Mouse (Mus musculus): ENCODE measurements around the gene Thap11. TPM values are rescaled to one million over a fixed set of nuclear protein-coding genes. Genes with fewer than 3 reads are reported as not detected.

Thap11 gene
- polyA plus RNA-seq, 1 experiment from 2014 or later, result 96.3 TPM

DNA sequence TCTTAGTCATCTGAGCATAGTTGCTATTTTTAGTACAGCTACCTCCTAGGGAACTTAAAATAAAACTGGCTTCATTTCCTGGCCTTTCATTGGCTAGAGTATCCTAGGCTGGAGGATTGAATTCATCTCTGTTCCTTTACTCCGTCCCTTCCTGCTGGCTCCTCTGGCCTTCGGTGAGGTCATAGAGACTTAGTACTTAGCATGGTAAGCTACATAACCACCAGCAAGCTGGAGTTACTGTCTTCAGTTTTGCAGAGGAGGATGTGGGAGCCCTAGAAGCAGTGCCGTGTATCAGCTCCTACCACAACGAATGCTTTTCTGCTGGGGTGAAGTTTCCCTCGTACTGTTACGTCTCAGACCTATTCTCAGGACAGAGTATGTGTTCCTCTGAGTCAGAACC lies 19.4 kb downstream of the Thap11 start:
- H3K4me1 ChIP-seq (replicated peaks), result no peaks in the 10 kb centered on the region
- H3K4me2 ChIP-seq, result no peak overlapping the region
- no peak overlapping the region for H3K9ac ChIP-seq (replicated peaks)
- no peaks in the 10 kb centered on the region for H3K27me3 ChIP-seq
- 92% methylated on average over 6 of the region's 6 CpGs for WGBS
- H3K36me3 ChIP-seq, result peaks cover 92% of the 10 kb centered on the region
- ATAC-seq (ENCODE audit: insufficient number of reproducible peaks, insufficient read depth, low FRiP score, low TSS enrichment, low read depth), result no peak
- no peaks in the 10 kb centered on the region for H3K9me3 ChIP-seq
- no peak overlapping the region for H3K4me3 ChIP-seq (replicated peaks)
- H3K27ac ChIP-seq, result no peak overlapping the region

DNA sequence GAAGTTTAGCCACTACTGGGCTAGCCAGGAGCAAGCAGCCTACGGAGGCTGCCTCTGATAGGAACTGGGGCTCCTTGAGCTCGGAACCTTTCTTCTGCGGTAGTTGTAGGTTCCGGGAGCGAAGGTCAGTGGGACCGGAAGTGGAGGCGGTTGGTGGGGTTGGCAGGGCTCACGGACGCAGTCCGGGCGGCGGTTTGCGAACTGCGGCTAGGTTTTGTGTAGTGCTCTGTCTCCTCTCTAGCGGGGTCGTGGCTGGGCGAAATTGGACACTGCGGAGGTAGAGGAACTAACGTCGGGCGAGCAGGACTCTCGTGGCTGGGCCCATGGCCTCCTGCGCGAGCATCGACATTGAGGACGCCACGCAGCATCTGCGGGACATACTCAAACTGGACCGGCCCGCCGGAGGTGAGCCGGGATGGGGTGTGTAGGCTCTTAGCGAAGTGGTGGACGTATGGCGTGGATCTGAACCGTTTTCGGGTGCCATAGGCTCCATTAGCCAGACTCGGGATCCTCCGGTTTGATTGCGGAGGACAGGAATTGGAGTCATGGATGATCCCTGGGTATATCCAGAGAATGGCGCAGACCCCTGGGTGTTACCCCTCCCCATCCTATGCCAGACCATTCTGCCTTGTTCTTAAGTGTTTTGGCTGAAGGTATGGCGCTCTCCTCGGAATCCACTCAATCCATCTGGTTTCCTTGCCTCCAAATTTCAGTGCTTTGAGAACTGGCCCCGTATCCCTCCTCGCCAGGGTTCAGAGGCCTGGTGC lies 26.0 kb downstream of the Thap11 start, which contains the start of gene Edc4:
Edc4 (plus strand) TSS at position 128 of the 767 bp plus-strand sequence.
- peak; percentile 83 for ATAC-seq (ENCODE audit: insufficient number of reproducible peaks, insufficient read depth, low FRiP score, low TSS enrichment, low read depth)
- H3K27me3 ChIP-seq, result no peaks in the 10 kb centered on the region
- H3K9me3 ChIP-seq, result no peaks in the 10 kb centered on the region
- H3K36me3 ChIP-seq, result peaks cover 56% of the 10 kb centered on the region
- H3K9ac ChIP-seq (replicated peaks), result peak within 1 kb of the TSS; percentile 88
- peak within 1 kb of the TSS; percentile 78 for H3K4me2 ChIP-seq
- under 1% methylated on average over 45 of the region's 45 CpGs for WGBS
- H3K4me3 ChIP-seq (replicated peaks), result peak within 1 kb of the TSS; percentile 91
- H3K27ac ChIP-seq, result peak within 1 kb of the TSS; percentile 67
- peaks cover 27% of the 10 kb centered on the region for H3K4me1 ChIP-seq (replicated peaks)

DNA sequence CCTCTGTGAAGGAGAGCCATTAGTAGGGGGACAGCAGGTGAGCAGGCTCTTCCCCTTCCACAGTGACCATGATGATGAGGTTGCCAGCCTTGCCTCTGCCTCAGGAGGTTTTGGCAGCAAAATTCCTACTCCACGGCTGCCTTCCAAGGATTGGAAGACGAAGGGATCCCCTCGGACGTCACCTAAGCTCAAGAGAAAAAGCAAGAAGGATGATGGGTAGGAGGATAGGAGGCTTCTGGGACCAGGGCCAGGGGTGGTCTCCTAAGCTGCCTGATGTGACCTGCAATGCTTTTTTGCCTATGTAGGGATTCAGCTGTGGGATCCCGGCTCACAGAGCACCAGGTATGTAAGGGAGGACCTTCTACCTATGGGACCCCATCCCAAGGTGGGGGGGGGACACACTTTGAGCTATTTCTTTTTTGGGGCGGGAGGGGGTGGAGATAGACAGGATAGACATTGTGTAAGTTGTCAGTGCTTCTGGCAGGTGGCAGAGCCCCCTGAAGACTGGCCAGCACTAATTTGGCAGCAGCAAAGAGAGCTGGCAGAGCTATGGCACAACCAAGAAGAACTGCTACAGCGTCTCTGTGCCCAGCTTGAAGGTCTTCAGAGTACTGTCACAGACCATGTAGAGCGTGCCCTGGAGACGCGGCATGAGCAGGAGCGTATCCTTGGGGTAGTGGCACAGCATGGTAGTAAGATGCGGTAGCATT lies 35.0 kb downstream of the Thap11 start:
- H3K27me3 ChIP-seq, result no peaks in the 10 kb centered on the region
- H3K4me1 ChIP-seq (replicated peaks), result peaks cover 7% of the 10 kb centered on the region
- 94% methylated on average over 12 of the region's 12 CpGs for WGBS
- no peak overlapping the region for H3K4me2 ChIP-seq
- no peak overlapping the region for H3K27ac ChIP-seq
- H3K4me3 ChIP-seq (replicated peaks), result no peak overlapping the region
- ATAC-seq (ENCODE audit: insufficient number of reproducible peaks, insufficient read depth, low FRiP score, low TSS enrichment, low read depth), result no peak
- H3K36me3 ChIP-seq, result peaks cover 95% of the 10 kb centered on the region
- no peaks in the 10 kb centered on the region for H3K9me3 ChIP-seq
- no peak overlapping the region for H3K9ac ChIP-seq (replicated peaks)

DNA sequence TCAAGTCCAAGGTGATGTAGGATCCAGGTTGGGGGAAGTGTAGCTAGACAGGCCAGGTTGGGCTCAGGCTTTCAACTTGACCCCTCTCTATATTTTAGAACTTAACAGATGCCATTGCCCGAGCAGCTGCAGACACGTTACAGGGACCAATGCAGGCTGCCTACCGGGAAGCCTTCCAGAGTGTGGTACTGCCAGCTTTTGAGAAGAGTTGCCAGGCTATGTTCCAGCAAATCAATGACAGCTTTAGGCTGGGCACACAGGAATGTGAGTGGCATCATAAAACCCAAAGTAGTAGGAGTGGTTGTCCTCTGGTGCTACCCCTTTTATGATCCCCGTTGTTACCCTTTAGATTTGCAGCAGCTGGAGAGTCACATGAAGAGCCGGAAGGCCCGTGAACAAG lies 35.9 kb downstream of the Thap11 start:
- Histone ChIP-seq H3K36me3 (peaks cover 90% of the 10 kb centered on the region), H3K4me1 (replicated peaks) (peaks cover 7% of the 10 kb centered on the region)

DNA sequence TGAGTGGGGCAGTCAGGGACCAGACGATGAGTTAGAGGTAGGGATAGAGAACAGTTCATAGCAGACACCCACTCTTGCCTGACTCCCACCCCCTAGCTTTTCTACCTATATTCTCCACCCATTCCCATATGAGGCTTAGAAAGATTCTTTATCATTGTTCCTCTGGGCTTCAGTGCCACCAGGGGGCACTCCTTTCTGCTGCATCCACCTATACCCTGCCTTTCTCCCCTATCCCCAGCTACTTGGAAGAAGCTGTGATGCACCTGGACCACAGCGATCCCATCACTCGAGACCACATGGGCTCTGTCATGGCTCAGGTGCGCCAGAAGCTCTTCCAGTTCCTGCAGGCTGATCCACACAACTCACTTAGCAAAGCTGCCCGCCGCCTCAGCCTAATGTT lies 37.5 kb downstream of the Thap11 start:
- Histone ChIP-seq H3K4me2 (no peak overlapping the region), H3K27ac (no peak overlapping the region), H3K27me3 (no peaks in the 10 kb centered on the region), H3K4me3 (replicated peaks) (no peak overlapping the region), H3K4me1 (replicated peaks) (peaks cover 7% of the 10 kb centered on the region), H3K9ac (replicated peaks) (no peak overlapping the region), H3K36me3 (peaks cover 75% of the 10 kb centered on the region), H3K9me3 (no peaks in the 10 kb centered on the region)
- no peak for ATAC-seq (ENCODE audit: insufficient number of reproducible peaks, insufficient read depth, low FRiP score, low TSS enrichment, low read depth)
- WGBS, result 83% methylated on average over 6 of the region's 6 CpGs

More for the DNA sequence above, 35.9 kb downstream of the Thap11 start:
- Histone ChIP-seq H3K27me3 (no peaks in the 10 kb centered on the region), H3K4me3 (replicated peaks) (no peak overlapping the region), H3K27ac (no peak overlapping the region), H3K9me3 (no peaks in the 10 kb centered on the region), H3K4me2 (no peak overlapping the region), H3K9ac (replicated peaks) (no peak overlapping the region)
- no peak for ATAC-seq (ENCODE audit: insufficient number of reproducible peaks, insufficient read depth, low FRiP score, low TSS enrichment, low read depth)
- WGBS, result 88% methylated on average over 6 of the region's 6 CpGs

DNA sequence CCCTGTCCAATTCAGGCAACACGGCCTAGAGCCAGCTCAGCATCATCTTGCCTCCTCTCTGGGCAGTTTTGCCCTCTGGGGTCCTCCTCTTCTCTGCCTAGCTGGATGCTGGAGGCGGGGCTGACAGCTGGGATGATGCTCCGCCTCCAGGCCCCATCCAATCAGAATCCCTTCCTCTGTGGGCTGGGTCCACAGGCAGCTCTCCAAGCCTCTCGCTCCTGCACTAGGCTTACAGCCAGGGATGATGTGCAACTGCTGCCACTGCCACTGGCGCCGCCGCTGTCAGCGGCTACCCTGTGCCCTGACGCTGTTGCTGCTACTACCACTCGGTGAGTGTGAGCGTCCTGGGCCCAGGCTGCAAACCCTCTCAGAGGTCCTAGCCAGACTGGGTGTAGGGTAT lies 38.4 kb downstream of the Thap11 start, which contains the start of gene Nrn1l:
Nrn1l (plus strand) TSS at position 229 of the 400 bp plus-strand sequence.
- no peaks in the 10 kb centered on the region for H3K27me3 ChIP-seq
- 5% methylated on average over 11 of the region's 11 CpGs for WGBS
- H3K36me3 ChIP-seq, result peaks cover 66% of the 10 kb centered on the region
- peaks cover 7% of the 10 kb centered on the region for H3K4me1 ChIP-seq (replicated peaks)
- ATAC-seq (ENCODE audit: insufficient number of reproducible peaks, insufficient read depth, low FRiP score, low TSS enrichment, low read depth), result peak; percentile 48
- 0 out of 2 replicates have a peak within 1 kb of the TSS, but pooled peaks have one; percentile 2 for H3K27ac ChIP-seq
- H3K9me3 ChIP-seq, result no peaks in the 10 kb centered on the region
- peak within 1 kb of the TSS; percentile 16; the same call in 1 of the 2 replicates for H3K4me2 ChIP-seq
- H3K4me3 ChIP-seq (replicated peaks), result no peak within 1 kb of the TSS
- no peak within 1 kb of the TSS for H3K9ac ChIP-seq (replicated peaks)

DNA sequence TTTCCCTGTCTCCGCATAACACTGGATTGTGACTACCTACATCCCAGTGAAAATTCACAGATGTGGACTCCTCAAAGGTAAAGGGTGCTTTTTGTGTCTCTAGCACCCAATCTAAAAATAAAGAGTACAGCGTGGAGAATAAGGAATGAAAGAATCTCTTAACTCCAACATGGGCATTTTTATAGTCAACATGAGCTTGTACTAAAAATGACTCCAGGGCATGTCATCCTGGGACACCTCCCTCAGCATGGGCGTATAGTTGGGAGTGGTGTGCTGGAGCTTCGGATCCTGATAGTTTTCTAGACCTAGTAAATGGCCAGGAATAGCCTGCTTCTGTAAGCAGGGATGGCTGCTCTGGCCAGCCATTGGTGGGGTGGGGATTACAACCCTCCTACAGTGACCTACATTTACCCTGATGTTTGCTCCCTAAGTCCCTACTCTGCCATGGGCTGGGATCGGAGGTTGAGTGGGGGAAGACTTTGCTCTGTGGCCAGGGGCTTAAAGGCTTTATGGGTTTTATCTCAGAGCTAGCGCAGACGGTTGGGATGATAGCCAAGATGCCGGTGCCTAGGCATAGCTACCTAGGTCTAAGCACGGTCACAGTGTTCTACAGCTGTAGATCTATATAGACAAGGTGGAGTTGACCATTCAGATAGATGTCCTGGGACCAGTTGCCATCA lies 43.0 kb downstream of the Thap11 start:
- H3K9ac ChIP-seq (replicated peaks), result no peak overlapping the region
- no peak overlapping the region for H3K27ac ChIP-seq
- ATAC-seq (ENCODE audit: insufficient number of reproducible peaks, insufficient read depth, low FRiP score, low TSS enrichment, low read depth), result no peak
- no peaks in the 10 kb centered on the region for H3K27me3 ChIP-seq
- peaks cover 15% of the 10 kb centered on the region for H3K4me1 ChIP-seq (replicated peaks)
- no peak overlapping the region for H3K4me2 ChIP-seq
- no peak overlapping the region for H3K4me3 ChIP-seq (replicated peaks)
- H3K9me3 ChIP-seq, result no peaks in the 10 kb centered on the region
- 79% methylated on average over 9 of the region's 9 CpGs for WGBS
- H3K36me3 ChIP-seq, result peaks cover 20% of the 10 kb centered on the region

DNA sequence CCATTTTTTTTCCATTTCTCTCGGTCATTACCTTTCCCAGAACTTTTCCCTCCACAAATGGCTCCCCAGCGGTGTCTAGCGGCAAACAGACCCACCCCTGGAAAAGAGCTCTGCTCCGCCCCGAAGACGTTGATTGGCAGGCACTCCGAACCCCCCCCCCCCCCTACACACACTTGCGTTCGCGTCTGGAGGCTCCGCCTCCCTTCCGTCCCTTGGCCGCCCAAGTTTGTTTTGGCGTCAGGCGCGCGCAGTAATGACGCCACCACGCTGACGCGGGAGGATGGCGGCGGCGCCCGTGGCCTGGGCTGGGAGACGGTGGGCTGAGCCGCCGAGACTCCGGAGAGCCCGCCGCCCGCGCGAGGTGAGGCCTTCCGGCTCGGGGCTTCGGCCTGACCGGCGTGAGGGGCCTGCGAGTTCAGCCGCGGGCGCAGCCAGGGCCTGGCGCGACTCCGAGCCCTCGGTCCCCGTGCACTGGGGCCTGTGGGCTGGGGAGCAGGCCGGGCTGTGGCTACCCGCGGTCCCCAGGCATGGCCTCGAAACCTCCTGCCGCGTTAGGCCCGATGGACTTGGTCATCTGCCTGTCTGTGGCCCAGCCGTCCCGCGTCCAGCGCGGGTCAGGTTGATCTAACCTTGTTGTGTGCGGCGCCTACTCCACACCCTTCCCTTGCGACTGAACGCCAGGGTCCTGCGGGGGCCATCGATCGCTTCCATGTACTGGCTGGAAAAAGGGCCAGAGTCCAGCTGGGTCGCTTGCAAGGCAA lies 45.4 kb downstream of the Thap11 start, which contains the start of gene Pskh1:
Pskh1 (plus strand) TSS at position 262 of the 761 bp plus-strand sequence.
- Histone ChIP-seq H3K4me1 (replicated peaks) (peaks cover 8% of the 10 kb centered on the region), H3K9me3 (no peaks in the 10 kb centered on the region), H3K27me3 (no peaks in the 10 kb centered on the region), H3K27ac (peak within 1 kb of the TSS; percentile 90), H3K4me2 (peak within 1 kb of the TSS; percentile 72), H3K36me3 (peaks cover 3% of the 10 kb centered on the region; the same call in 1 of the 2 replicates), H3K4me3 (replicated peaks) (peak within 1 kb of the TSS; percentile 87), H3K9ac (replicated peaks) (peak within 1 kb of the TSS; percentile 97)
- peak; percentile 88 for ATAC-seq (ENCODE audit: insufficient number of reproducible peaks, insufficient read depth, low FRiP score, low TSS enrichment, low read depth)
- WGBS, result under 1% methylated on average over 68 of the region's 68 CpGs

DNA sequence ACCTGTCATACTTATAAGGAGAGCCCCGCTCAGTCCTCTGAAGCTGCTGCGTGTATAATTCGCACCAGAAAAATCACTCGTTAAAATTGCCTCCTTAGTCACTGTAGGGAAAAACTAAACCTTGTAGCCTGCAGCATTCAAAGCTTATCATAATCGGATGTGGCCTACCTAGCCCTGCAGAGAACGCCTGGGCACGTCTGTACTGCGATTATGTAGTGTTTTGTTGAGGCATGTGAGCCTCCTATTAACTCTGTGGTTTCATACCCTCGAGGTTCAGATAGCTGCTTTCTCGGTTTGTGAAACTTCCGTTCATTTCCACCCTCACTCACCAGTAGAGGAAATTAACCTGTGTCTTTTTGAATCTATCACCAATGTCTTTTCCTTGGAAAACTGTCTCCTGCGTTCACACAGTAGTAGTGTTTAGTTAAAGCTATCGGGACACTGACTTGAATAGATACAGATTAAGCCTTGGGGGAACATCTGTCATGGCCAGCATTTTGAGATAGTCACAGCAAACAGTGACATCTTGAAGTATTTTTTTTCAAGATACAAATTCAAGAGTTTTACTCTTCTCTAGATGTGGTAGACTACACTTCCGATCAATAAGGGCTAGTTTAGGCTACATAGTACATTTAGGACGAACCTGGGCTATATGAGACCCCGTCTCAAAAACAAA lies 46.1 kb downstream of the Thap11 start:
- Histone ChIP-seq H3K4me1 (replicated peaks) (peaks cover 8% of the 10 kb centered on the region), H3K27me3 (no peaks in the 10 kb centered on the region), H3K9me3 (no peaks in the 10 kb centered on the region), H3K4me2 (peak overlapping the region; percentile 72), H3K4me3 (replicated peaks) (peak overlapping the region; percentile 87), H3K9ac (replicated peaks) (peak overlapping the region; percentile 97), H3K27ac (peak overlapping the region; percentile 90), H3K36me3 (peaks cover 7% of the 10 kb centered on the region)
- no peak for ATAC-seq (ENCODE audit: insufficient number of reproducible peaks, insufficient read depth, low FRiP score, low TSS enrichment, low read depth)
- 37% methylated on average over 16 of the region's 16 CpGs for WGBS
